Mouse (Mus musculus) bone marrow macrophage, adult 2 months (primary cell): ENCODE data around the gene Tubgcp4.

Experiments
- CTCF ChIP-seq: IDR thresholded peaks from 2 replicates; pipeline ENCODE4 v1.5.1; 2012; ENCODE audit warnings: low read depth, mild to moderate bottlenecking, low read length, moderate library complexity
- POLR2A ChIP-seq: IDR thresholded peaks from 2 replicates; pipeline ENCODE4 v1.6.1; 2012; ENCODE audit warnings: mild to moderate bottlenecking, low read depth, low read length, borderline replicate concordance

GRCm38 (mm10) chr2:121183431-121183830 is 13.0 kb downstream of the Tubgcp4 start:
- TF ChIP-seq CTCF, result no peak
- no peak for TF ChIP-seq POLR2A
